Mouse (Mus musculus) embryo, embryonic 11 days (tissue): ENCODE results near the gene Kif17.

ENCODE experiments used
- DNase-seq: peaks from one replicate; pipeline ENCODE4 v3.0.0-alpha.2; 2015

The Kif17 gene

DNA sequence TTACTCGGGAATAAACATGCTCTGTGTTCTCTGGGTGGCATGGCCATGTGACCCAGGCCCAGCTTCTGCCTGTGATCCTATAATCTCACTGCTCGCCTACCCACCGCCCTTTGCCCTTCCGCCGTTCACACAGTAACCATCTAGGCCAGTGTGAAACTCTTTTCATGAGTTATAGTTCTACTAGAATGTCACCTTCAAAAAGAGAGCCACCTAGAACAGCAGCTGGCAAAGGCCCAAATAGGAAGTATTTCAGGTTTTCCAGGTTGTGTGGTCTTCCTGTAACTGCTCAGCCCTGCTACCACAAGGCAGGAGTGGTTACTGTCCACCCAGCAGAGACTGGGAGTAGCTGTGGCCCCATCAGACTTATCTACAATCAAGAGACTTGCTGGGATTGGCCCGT lies 92.5 kb downstream of the Kif17 start:
- no peak for DNase-seq

DNA sequence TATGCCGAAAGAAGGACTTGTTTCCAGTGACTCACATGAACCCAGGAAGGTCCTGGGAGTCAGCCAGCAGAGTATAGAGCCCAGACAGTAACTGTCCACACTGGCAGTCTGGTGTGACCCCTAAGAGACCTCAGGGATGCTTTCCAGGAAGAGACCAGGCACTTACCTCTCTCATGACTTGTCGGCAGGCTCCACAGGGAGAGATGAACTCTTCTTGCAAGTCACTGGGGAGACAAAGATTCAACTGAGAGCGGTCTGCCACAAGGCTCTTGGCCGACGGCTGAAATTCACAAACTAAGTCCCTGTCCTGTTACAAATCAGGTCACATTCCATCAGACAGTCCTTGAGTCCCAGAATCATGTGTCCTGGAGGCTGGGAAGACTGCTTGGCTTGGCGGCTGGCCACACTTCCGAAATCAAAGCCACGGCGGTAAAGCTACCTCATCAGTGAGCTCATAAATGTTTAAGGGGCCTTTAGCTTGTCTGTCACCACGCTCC lies 93.2 kb downstream of the Kif17 start:
- DNase-seq: no peak

DNA sequence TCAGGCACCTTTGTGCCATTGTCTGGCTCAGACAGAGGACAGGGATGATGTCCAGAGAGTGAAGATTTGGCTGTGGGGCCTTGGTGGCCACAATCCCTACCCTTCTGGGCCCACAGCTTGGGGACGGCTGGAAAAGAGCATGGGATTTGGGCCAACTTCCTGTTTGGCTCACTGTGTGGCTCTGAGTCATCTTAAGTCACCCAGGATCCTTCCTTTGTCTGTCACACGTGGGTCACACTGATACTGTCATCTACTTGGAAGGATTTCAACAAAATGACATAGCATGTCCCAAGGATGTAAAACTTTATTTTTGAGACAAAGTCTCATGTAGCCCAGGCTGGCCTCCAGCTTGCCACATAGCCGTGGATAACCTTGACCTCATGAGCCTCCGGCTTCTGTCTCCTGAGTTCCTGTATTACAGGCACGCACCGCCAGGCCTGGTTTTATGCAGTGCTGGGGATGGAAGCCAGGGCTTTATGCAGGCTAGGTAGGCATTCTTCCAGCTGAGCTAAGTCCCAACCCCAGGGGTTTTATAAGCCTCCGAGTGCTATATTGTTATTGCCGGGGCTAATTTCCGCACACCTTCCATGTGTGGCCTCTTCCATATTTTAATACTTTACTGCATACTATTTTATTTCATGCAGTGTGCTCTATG lies 94.8 kb downstream of the Kif17 start:
- no peak for DNase-seq

DNA sequence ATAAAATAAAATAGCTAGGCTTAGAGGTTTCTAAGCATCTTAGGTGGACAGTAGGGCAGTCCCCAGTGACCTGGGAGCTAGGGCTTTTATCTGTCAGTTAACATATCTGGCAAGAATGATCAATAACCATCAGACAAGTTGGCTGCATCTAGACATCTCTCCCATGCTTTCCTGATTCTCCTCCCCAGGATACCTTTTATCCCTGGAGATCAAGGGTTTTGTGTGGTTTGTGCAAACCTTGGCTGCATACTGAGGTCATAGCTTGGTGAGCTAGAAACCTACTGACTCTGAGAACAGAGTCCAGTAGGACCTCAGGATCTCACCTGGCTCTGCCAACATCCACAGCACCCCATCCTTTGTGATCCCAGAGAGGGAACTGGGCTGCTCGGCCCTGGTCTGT lies 97.0 kb downstream of the Kif17 start:
- no peak for DNase-seq

DNA sequence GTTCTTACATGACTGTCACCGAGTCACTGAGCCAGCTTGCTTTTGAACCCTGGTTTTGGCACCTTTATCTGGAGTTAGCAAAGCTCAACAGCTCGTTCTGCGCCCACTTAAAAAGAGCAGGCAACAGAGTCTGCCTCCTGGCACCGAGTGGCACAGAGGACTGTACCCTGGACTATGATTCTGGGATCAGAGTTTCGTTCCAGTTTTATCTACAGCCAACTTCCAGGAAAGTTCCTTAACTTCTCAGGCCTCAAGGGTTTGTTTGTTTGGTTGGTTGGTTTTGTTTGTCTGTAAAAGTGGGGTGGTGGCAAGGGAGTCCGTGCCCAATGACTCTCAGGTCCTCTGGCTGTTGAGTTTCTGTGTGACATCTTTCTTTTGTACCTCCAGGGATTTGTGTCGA lies 98.5 kb downstream of the Kif17 start:
- DNase-seq: no peak
